Mouse (Mus musculus) liver, embryonic 12.5 days (tissue): ENCODE measurements around the gene Gm42669. TPM values are rescaled to one million over a fixed set of nuclear protein-coding genes. Genes with fewer than 3 reads are reported as not detected.

Experiments
- ATAC-seq: fragments of 200-750 bp; cut with Nextera tagmentation; 2 replicates; pipeline ENCODE4 v1.8.0; 2017; ENCODE audit warnings: moderate number of reproducible peaks, mild to moderate bottlenecking, moderate library complexity
- H3K27ac ChIP-seq: fragments of 300-500 bp; sonication (generic); 2 replicates; pipeline ENCODE4 v1.5.1; 2016; ENCODE audit warnings: mild to moderate bottlenecking
- H3K27me3 ChIP-seq: fragments of 300-500 bp; sonication (generic); replicated peaks from 2 replicates; pipeline ENCODE4 v1.6.1; 2016; ENCODE audit warnings: mild to moderate bottlenecking, moderate library complexity
- H3K36me3 ChIP-seq: fragments of 300-500 bp; sonication (generic); 2 replicates; pipeline ENCODE4 v1.6.1; 2016; ENCODE audit warnings: mild to moderate bottlenecking, moderate library complexity
- H3K4me1 ChIP-seq: fragments of 300-500 bp; sonication (generic); 2 replicates; pipeline ENCODE4 v1.6.1; 2016
- H3K4me2 ChIP-seq: fragments of 300-500 bp; sonication (generic); 2 replicates; pipeline ENCODE4 v1.6.1; 2016; ENCODE audit warnings: mild to moderate bottlenecking, moderate library complexity
- H3K4me3 ChIP-seq: fragments of 300-500 bp; sonication (generic); 2 replicates; pipeline ENCODE4 v1.5.1; 2016; ENCODE audit warnings: mild to moderate bottlenecking, moderate library complexity
- H3K9ac ChIP-seq: fragments of 300-500 bp; sonication (generic); 2 replicates; pipeline ENCODE4 v1.6.1; 2016; ENCODE audit warnings: mild to moderate bottlenecking, moderate library complexity
- H3K9me3 ChIP-seq: fragments of 300-500 bp; sonication (generic); replicated peaks from 2 replicates; pipeline ENCODE4 v1.6.1; 2016; ENCODE audit warnings: mild to moderate bottlenecking, moderate library complexity
- WGBS: fragments of 180-500 bp; shearing (Covaris S2); methylation state at CpG from one replicate; pipeline ENCODE4 v1.1.7; 2016; ENCODE audit not compliant: insufficient replicate concordance; 5-methylcytosine and 5-hydroxymethylcytosine counted together
- polyA plus RNA-seq: library from polyadenylated mRNA; unstranded; fragments of >200 nt; fragmentation: Nextera tagmentation; extraction: Ambion mirVana; gene quantifications from 2 replicates; pipeline ENCODE4 v1.2.1, GENCODE M21; 2016

The Gm42669 gene
- polyA plus RNA-seq, 1 experiment from 2014 or later = not detected

GRCm38 (mm10) chr5:107524281-107524680 is 16.9 kb downstream of the Gm42669 start:
- no peak for ATAC-seq
- Histone ChIP-seq H3K36me3 (no peaks in the 10 kb centered on the region), H3K9ac (no peak overlapping the region), H3K27ac (no peak overlapping the region), H3K4me1 (no peaks in the 10 kb centered on the region), H3K4me2 (no peak overlapping the region), H3K9me3 (no peaks in the 10 kb centered on the region), H3K27me3 (no peaks in the 10 kb centered on the region), H3K4me3 (no peak overlapping the region)
- WGBS = 58% methylated on average over 10 of the region's 10 CpGs

DNA sequence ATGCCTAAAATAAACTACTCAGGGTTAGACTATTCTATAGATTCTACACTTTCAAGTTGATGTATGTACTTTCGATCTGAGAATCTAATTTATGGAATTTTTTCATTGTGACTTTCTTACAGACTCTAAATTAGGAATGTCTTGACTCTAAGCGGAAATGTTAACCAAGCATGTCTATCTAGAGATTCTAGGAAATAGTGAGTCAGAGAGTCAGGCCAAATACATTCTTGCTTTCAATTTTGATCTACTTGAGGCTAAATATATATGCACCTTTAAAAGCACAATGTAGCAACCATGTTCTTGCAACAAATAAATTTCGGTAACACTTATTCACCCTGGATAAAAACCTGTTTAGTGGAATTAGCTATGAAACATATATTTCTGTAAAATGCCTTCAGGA is 21.4 kb downstream of the Gm42669 start:
- 75% methylated on average over 3 of the region's 3 CpGs for WGBS
- no peaks in the 10 kb centered on the region for H3K27me3 ChIP-seq
- H3K4me3 ChIP-seq = no peak overlapping the region
- H3K4me1 ChIP-seq = peaks cover 8% of the 10 kb centered on the region
- no peak overlapping the region for H3K4me2 ChIP-seq
- no peaks in the 10 kb centered on the region for H3K9me3 ChIP-seq
- no peak overlapping the region for H3K9ac ChIP-seq
- ATAC-seq = no peak
- no peak overlapping the region for H3K27ac ChIP-seq
- no peaks in the 10 kb centered on the region for H3K36me3 ChIP-seq

GRCm38 (mm10) chr5:107533590-107533989 is 26.2 kb downstream of the Gm42669 start:
- H3K36me3 ChIP-seq = no peaks in the 10 kb centered on the region
- no peaks in the 10 kb centered on the region for H3K9me3 ChIP-seq
- no peak overlapping the region for H3K27ac ChIP-seq
- WGBS = 28% methylated on average over 2 of the region's 2 CpGs
- peak; percentile 61; the same call in 1 of the 2 replicates for ATAC-seq
- no peaks in the 10 kb centered on the region; the same call in 1 of the 2 replicates for H3K27me3 ChIP-seq
- no peak overlapping the region for H3K4me3 ChIP-seq
- peaks cover 12% of the 10 kb centered on the region for H3K4me1 ChIP-seq
- no peak overlapping the region for H3K4me2 ChIP-seq
- no peak overlapping the region for H3K9ac ChIP-seq

DNA sequence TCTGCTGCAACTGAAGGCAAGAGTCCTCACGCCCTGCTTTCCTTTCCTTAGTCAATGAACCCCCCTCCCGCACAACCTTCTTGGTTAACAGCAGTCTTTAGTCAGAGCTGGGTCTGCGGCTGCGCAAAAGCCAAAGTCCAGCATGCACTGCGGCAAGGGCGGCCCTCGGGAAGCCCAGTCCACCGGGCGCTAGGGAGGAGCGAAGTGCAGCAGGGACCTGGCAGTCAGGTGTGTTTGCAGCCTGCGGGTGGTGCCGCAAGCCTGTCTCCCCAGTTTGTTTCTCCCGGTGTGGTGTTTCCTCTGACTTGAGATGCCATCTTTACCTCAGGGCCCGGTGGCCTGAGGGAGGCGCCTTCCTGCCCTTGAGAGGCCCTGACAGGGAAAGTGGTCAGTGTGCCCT is 27.2 kb downstream of the Gm42669 start, which contains the start of gene 1700028K03Rik:
Gene 1700028K03Rik, plus strand, starts transcription at position 129 of the 400 bp plus-strand sequence.
- peak within 1 kb of the TSS; percentile 29 for H3K4me2 ChIP-seq
- H3K36me3 ChIP-seq = no peaks in the 10 kb centered on the region
- ATAC-seq = peak; percentile 58; the same call in 1 of the 2 replicates
- no peak within 1 kb of the TSS for H3K27ac ChIP-seq
- WGBS = 52% methylated on average over 15 of the region's 15 CpGs
- no peak within 1 kb of the TSS for H3K4me3 ChIP-seq
- H3K9me3 ChIP-seq = no peaks in the 10 kb centered on the region
- peaks cover 12% of the 10 kb centered on the region for H3K4me1 ChIP-seq
- H3K9ac ChIP-seq = no peak within 1 kb of the TSS
- no peaks in the 10 kb centered on the region; the same call in 1 of the 2 replicates for H3K27me3 ChIP-seq

- Histone ChIP-seq H3K27ac (no peak overlapping the region), H3K4me2 (no peak overlapping the region), H3K4me1 (peaks cover 2% of the 10 kb centered on the region), H3K36me3 (no peaks in the 10 kb centered on the region), H3K27me3 (peaks cover 7% of the 10 kb centered on the region), H3K9ac (no peak overlapping the region), H3K9me3 (no peaks in the 10 kb centered on the region), H3K4me3 (no peak overlapping the region)
- ATAC-seq = no peak
- 55% methylated on average over 7 of the region's 7 CpGs for WGBS
Measured at GRCm38 (mm10) chr5:107541696-107542095, 34.3 kb downstream of the Gm42669 start.

- H3K4me3 ChIP-seq = no peak overlapping the region
- no peak overlapping the region for H3K4me2 ChIP-seq
- no peak overlapping the region for H3K27ac ChIP-seq
- H3K27me3 ChIP-seq = peaks cover 7% of the 10 kb centered on the region
- no peaks in the 10 kb centered on the region for H3K9me3 ChIP-seq
- WGBS = 63% methylated on average over 4 of the region's 4 CpGs
- peaks cover 25% of the 10 kb centered on the region for H3K4me1 ChIP-seq
- H3K36me3 ChIP-seq = peaks cover 9% of the 10 kb centered on the region; the same call in 1 of the 2 replicates
- H3K9ac ChIP-seq = no peak overlapping the region
- ATAC-seq = no peak
Measured at GRCm38 (mm10) chr5:107545927-107546326, 38.5 kb downstream of the Gm42669 start.

DNA sequence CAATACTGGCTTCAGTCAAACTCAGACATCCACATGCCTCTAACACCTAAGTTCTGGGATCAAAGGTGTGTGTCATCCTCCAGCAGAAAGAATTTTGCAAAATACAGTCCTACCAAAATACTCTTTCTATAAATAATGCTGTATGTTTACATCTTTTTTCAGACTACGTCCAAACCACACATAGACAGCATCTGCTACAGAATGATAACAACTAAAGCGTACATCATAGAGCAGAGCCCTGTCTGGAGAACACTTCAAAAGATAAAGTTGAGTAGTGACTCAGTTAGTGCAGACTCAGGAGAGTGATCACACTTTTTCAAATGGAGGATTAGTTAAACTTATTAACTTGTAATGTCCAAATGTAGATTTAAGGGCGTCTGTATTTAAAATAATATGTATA is 40.5 kb downstream of the Gm42669 start:
- no peaks in the 10 kb centered on the region for H3K9me3 ChIP-seq
- H3K36me3 ChIP-seq = peaks cover 18% of the 10 kb centered on the region
- peaks cover 25% of the 10 kb centered on the region for H3K4me1 ChIP-seq
- peak overlapping the region; percentile 83 for H3K27ac ChIP-seq
- no peak overlapping the region for H3K4me3 ChIP-seq
- peak overlapping the region; percentile 32 for H3K4me2 ChIP-seq
- 32% methylated on average over 3 of the region's 3 CpGs for WGBS
- peak; percentile 100 for ATAC-seq
- H3K9ac ChIP-seq = no peak overlapping the region; the same call in 1 of the 2 replicates
- H3K27me3 ChIP-seq = no peaks in the 10 kb centered on the region

- H3K4me2 ChIP-seq = peak overlapping the region; percentile 32
- H3K4me3 ChIP-seq = no peak overlapping the region
- peaks cover 18% of the 10 kb centered on the region for H3K36me3 ChIP-seq
- no peaks in the 10 kb centered on the region for H3K27me3 ChIP-seq
- H3K9me3 ChIP-seq = no peaks in the 10 kb centered on the region
- peak; percentile 43 for ATAC-seq
- 72% methylated on average over 3 of the region's 3 CpGs for WGBS
- peak overlapping the region; percentile 44; the same call in 1 of the 2 replicates for H3K9ac ChIP-seq
- peak overlapping the region; percentile 83 for H3K27ac ChIP-seq
- peaks cover 25% of the 10 kb centered on the region for H3K4me1 ChIP-seq
Measured at GRCm38 (mm10) chr5:107548444-107548843, 41.0 kb downstream of the Gm42669 start.

GRCm38 (mm10) chr5:107554336-107554735 is 46.9 kb downstream of the Gm42669 start:
- Histone ChIP-seq H3K27me3 (no peaks in the 10 kb centered on the region), H3K9ac (no peak overlapping the region), H3K4me2 (no peak overlapping the region), H3K4me3 (no peak overlapping the region), H3K27ac (no peak overlapping the region), H3K36me3 (peaks cover 33% of the 10 kb centered on the region), H3K9me3 (no peaks in the 10 kb centered on the region), H3K4me1 (peaks cover 6% of the 10 kb centered on the region)
- WGBS = 68% methylated on average over 5 of the region's 5 CpGs
- no peak for ATAC-seq

GRCm38 (mm10) chr5:107556969-107557368 is 49.5 kb downstream of the Gm42669 start:
- peaks cover 40% of the 10 kb centered on the region for H3K36me3 ChIP-seq

DNA sequence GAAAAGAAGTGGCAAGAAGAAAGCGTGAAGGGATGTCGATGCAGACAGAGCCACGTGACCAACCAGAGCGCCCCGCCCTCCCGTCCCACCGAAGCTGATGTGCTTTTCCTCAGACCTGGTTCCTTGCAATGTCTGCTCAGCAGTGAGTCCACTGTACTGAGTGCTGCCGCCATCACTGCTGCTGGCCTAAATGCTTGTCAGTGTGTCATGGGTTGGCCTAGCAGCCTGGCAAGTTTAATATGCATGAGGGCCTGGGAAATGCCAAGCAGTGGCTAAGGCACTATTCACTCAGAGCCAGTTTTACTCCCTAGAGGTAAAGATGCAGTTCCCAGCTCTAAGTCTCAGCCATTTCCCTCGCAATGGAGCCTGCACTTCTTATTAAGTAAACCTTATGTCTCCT is 61.7 kb downstream of the Gm42669 start:
- WGBS = 84% methylated on average over 9 of the region's 9 CpGs
- Histone ChIP-seq H3K27ac (no peak overlapping the region), H3K9me3 (no peaks in the 10 kb centered on the region), H3K9ac (no peak overlapping the region), H3K36me3 (peaks cover 60% of the 10 kb centered on the region), H3K27me3 (no peaks in the 10 kb centered on the region), H3K4me3 (no peak overlapping the region), H3K4me1 (no peaks in the 10 kb centered on the region), H3K4me2 (no peak overlapping the region)
- no peak for ATAC-seq

More at GRCm38 (mm10) chr5:107556969-107557368, 49.5 kb downstream of the Gm42669 start:
- Histone ChIP-seq H3K27ac (no peak overlapping the region), H3K4me2 (no peak overlapping the region), H3K4me3 (no peak overlapping the region), H3K4me1 (peaks cover 6% of the 10 kb centered on the region), H3K9ac (no peak overlapping the region), H3K27me3 (no peaks in the 10 kb centered on the region), H3K9me3 (no peaks in the 10 kb centered on the region)
- 59% methylated on average over 3 of the region's 3 CpGs for WGBS
- ATAC-seq = peak; percentile 80

GRCm38 (mm10) chr5:107597301-107598077 is 90.1 kb downstream of the Gm42669 start, which contains the start of the genes Rpap2 and Glmn:
Gene Rpap2 (plus strand): TSS chr5:107597373.
Gene Glmn (minus strand): TSS chr5:107597888.
- ATAC-seq = peak; percentile 96
- H3K4me3 ChIP-seq = peak within 1 kb of the TSS; percentile 77
- H3K27me3 ChIP-seq = no peaks in the 10 kb centered on the region
- no peaks in the 10 kb centered on the region for H3K9me3 ChIP-seq
- H3K27ac ChIP-seq = peak within 1 kb of the TSS; percentile 81
- 1% methylated on average over 58 of the region's 64 CpGs for WGBS
- H3K9ac ChIP-seq = peak within 1 kb of the TSS; percentile 83
- H3K4me1 ChIP-seq = peaks cover 12% of the 10 kb centered on the region
- peaks cover 20% of the 10 kb centered on the region for H3K36me3 ChIP-seq
- peak within 1 kb of the TSS; percentile 90 for H3K4me2 ChIP-seq
